Mouse (Mus musculus) heart, adult 2 months (tissue): ENCODE measurements around the gene Sept14.

Source experiments
- CTCF ChIP-seq: fragments of 200-600 bp; IDR thresholded peaks from 2 replicates; pipeline ENCODE4 v1.8.1; 2022; ENCODE audit warnings: antibody characterized with exemption, mild to moderate bottlenecking, moderate library complexity
- EP300 ChIP-seq: fragments of 200-500 bp; IDR thresholded peaks from 2 replicates; pipeline ENCODE4 v1.6.1; 2011; ENCODE audit warnings: low read depth, low read length, control low read depth; ENCODE audit not compliant: insufficient read depth

DNA sequence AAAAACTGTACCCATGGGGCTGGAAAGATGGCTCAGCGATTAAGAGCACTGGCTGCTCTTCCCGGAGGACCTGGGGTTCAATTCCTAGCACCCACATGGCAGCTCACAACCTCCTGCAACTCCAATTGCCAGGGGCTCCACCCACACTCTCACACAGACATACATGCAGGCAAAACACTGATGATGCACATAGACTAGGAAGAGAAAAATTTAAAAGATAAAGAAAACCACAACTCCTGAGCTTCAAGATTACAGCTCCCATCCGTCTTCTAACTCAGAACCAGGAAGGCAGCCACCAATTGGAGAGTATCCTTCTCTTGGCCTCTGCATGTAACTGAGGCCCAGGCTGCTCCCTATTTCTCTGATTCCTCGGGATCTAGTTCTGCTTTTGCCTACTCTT is 16.0 kb upstream of the Sept14 start:
- TF ChIP-seq CTCF: no peak
- no peak for TF ChIP-seq EP300
